In genomic region chr10:80374063-80374462, GRCm38 (mm10) we compare ENCODE assay signal across 9 mouse cellular contexts. TPM values are rescaled to one million over a fixed set of nuclear protein-coding genes. Genes with fewer than 3 reads are reported as not detected.
A peak's percentile ranks its signal among the peaks of the same experiment; 100 is the strongest.
DNase-seq lines count a peak whose midpoint lies in the region; ATAC-seq and TF ChIP-seq lines count a peak whose summit lies in the region.
"Had no signal": no experiment of that assay in that cellular context is flagged by ENCODE, and none has a peak within 500 bp of the region (broad histone marks: within the 10 kb centered on the region; RNA-seq: fewer than 3 reads in every experiment).

No protein-coding gene starts in this region.

- no peak overlapping the region for H3K4me2 ChIP-seq in intestine, embryonic 15.5 days (replicated peaks)
- no peak overlapping the region for H3K4me2 ChIP-seq in intestine, embryonic 16.5 days (ENCODE audit: low read depth, low read length)
- H3K4me2 ChIP-seq in neural tube, embryonic 15.5 days, result no peak overlapping the region
- H3K4me2 ChIP-seq: lung, embryonic 15.5 days had no signal

- peak; percentile 75 for TF ChIP-seq CTCF in ES-Bruce4 (IDR thresholded peaks at IDR 0.05; ENCODE audit: low read depth, low read length)

- no peak overlapping the region for H3K9ac ChIP-seq in intestine, embryonic 15.5 days
- no peak overlapping the region for H3K9ac ChIP-seq in intestine, embryonic 16.5 days (ENCODE audit: low read depth, low read length)
- no peak overlapping the region for H3K9ac ChIP-seq in ES-Bruce4 (ENCODE audit: low read depth, poor library complexity, severe bottlenecking)
- no peak overlapping the region for H3K9ac ChIP-seq in neural tube, embryonic 15.5 days (replicated peaks)
- H3K9ac ChIP-seq: lung, embryonic 15.5 days had no signal

- no peak overlapping the region for H3K27ac ChIP-seq in intestine, embryonic 15.5 days
- no peak overlapping the region for H3K27ac ChIP-seq in intestine, embryonic 16.5 days (ENCODE audit: low read length)
- H3K27ac ChIP-seq in ES-Bruce4 (ENCODE audit: insufficient read depth, low read length), result no peak overlapping the region
- H3K27ac ChIP-seq in neural tube, embryonic 15.5 days (replicated peaks), result no peak overlapping the region
- H3K27ac ChIP-seq: lung, embryonic 15.5 days had no signal

- no peak for TF ChIP-seq POLR2A in ES-Bruce4 (IDR thresholded peaks at IDR 0.05; ENCODE audit: insufficient read depth, low read length)

- no peaks in the 10 kb centered on the region for H3K27me3 ChIP-seq in intestine, embryonic 15.5 days (replicated peaks)
- no peaks in the 10 kb centered on the region for H3K27me3 ChIP-seq in intestine, embryonic 16.5 days (replicated peaks; ENCODE audit: control insufficient read depth, insufficient read depth, low read length)
- H3K27me3 ChIP-seq in ES-Bruce4 (ENCODE audit: control insufficient read depth, insufficient read depth, low read length, poor library complexity, severe bottlenecking), result no peaks in the 10 kb centered on the region
- no peaks in the 10 kb centered on the region for H3K27me3 ChIP-seq in neural tube, embryonic 15.5 days (replicated peaks)
- H3K27me3 ChIP-seq: lung, embryonic 15.5 days had no signal

- 0 out of 2 replicates have a peak, but pooled peaks have one; percentile 10 for TF ChIP-seq EP300 in ES-Bruce4 (IDR thresholded peaks at IDR 0.05; ENCODE audit: insufficient read depth, low read depth, low read length)

- no peak overlapping the region for H3K4me3 ChIP-seq in intestine, embryonic 15.5 days (replicated peaks)
- no peak overlapping the region for H3K4me3 ChIP-seq in intestine, embryonic 16.5 days (ENCODE audit: low read length)
- no peak overlapping the region for H3K4me3 ChIP-seq in ES-Bruce4 (ENCODE audit: low read depth, low read length)
- no peak overlapping the region for H3K4me3 ChIP-seq in neural tube, embryonic 15.5 days (replicated peaks)
- H3K4me3 ChIP-seq: lung, embryonic 15.5 days had no signal

- no peaks in the 10 kb centered on the region for H3K9me3 ChIP-seq in intestine, embryonic 15.5 days
- no peaks in the 10 kb centered on the region for H3K9me3 ChIP-seq in intestine, embryonic 16.5 days (ENCODE audit: control insufficient read depth, low read length)
- H3K9me3 ChIP-seq in ES-Bruce4 (replicated peaks; ENCODE audit: control insufficient read depth, insufficient read depth, low read length, poor library complexity, severe bottlenecking), result no peaks in the 10 kb centered on the region
- no peaks in the 10 kb centered on the region for H3K9me3 ChIP-seq in neural tube, embryonic 15.5 days (replicated peaks)
- H3K9me3 ChIP-seq: lung, embryonic 15.5 days had no signal

- DNase-seq in c-Kit-negative CD71-positive TER-119-positive erythroid progenitor cells, embryonic 14.5 days (ENCODE audit: low read depth, low spot score), result peak; percentile 52
- peak; percentile 79 for DNase-seq in gastrocnemius, adult 18-20 months (ENCODE audit: low spot score)
- DNase-seq in left cerebral cortex, postnatal 4 days, result peak; percentile 76
- peak; percentile 64 for DNase-seq in retina, embryonic 14.5 days (ENCODE audit: low spot score)

- intact Hi-C loops in left cerebral cortex, postnatal 4 days (cut with DNase I), result no loop called here

- H3K4me1 ChIP-seq in intestine, embryonic 15.5 days (replicated peaks), result peaks cover 7% of the 10 kb centered on the region; the same call in 1 of the 2 replicates
- H3K4me1 ChIP-seq in intestine, embryonic 16.5 days (ENCODE audit: control insufficient read depth, insufficient read depth, low read length), result peaks cover 4% of the 10 kb centered on the region; the same call in 1 of the 2 replicates
- H3K4me1 ChIP-seq in ES-Bruce4 (ENCODE audit: control insufficient read depth, insufficient read depth, low read length), result peaks cover 4% of the 10 kb centered on the region
- peaks cover 9% of the 10 kb centered on the region for H3K4me1 ChIP-seq in neural tube, embryonic 15.5 days

- 29% methylated on average over 6 of the region's 6 CpGs for WGBS in intestine, embryonic 15.5 days
- 18% methylated on average over 6 of the region's 6 CpGs for WGBS in intestine, embryonic 16.5 days
- WGBS in neural tube, embryonic 15.5 days, result 24% methylated on average over 6 of the region's 6 CpGs

- H3K36me3 ChIP-seq in intestine, embryonic 15.5 days, result no peaks in the 10 kb centered on the region
- H3K36me3 ChIP-seq in intestine, embryonic 16.5 days (ENCODE audit: control insufficient read depth, insufficient read depth, low read length), result no peaks in the 10 kb centered on the region
- H3K36me3 ChIP-seq in ES-Bruce4 (ENCODE audit: control insufficient read depth, insufficient read depth, low read length, poor library complexity, severe bottlenecking), result no peaks in the 10 kb centered on the region
- H3K36me3 ChIP-seq in neural tube, embryonic 15.5 days, result peaks cover 2% of the 10 kb centered on the region
- H3K36me3 ChIP-seq: lung, embryonic 15.5 days had no signal

- 0 out of 2 replicates have a peak, but pooled peaks have one; percentile 41 for ATAC-seq in intestine, embryonic 15.5 days
- ATAC-seq in intestine, embryonic 16.5 days, result no peak
- no peak for ATAC-seq in neural tube, embryonic 15.5 days (ENCODE audit: low FRiP score)

RNA-seq across cellular contexts. Expression of gene Mex3d, which starts 13.4 kb away (rescaled TPM):
- 5.5 and 6.9 TPM in 2 replicates for polyA plus RNA-seq in intestine, embryonic 15.5 days (2015; fragmentation: Nextera tagmentation; extraction: Ambion mirVana)
- 1.9 and 2.7 TPM in 2 replicates for polyA plus RNA-seq in intestine, embryonic 16.5 days (2015; fragmentation: Nextera tagmentation; extraction: Ambion mirVana)
- polyA plus RNA-seq in ES-Bruce4 (2011; ENCODE audit: insufficient read depth, insufficient read length, low read depth, missing spikeins), result 25.0 and 28.0 TPM in 2 replicates
- 1 to 10 TPM; 4.0 to 4.6 TPM for total RNA-seq in gastrocnemius, adult 18-20 months (2021)
- total RNA-seq in left cerebral cortex, postnatal 4 days (2021), result 10 to 100 TPM; 75.5 to 80.1 TPM
- polyA plus RNA-seq in neural tube, embryonic 15.5 days (2015; fragmentation: Nextera tagmentation; extraction: Ambion mirVana), result 9.1 and 14.0 TPM in 2 replicates

RNA-seq across cellular contexts. Expression of gene Plk5, which starts 17.8 kb away (rescaled TPM):
- 0.32 and 0.63 TPM in 2 replicates for polyA plus RNA-seq in intestine, embryonic 15.5 days (2015; fragmentation: Nextera tagmentation; extraction: Ambion mirVana)
- polyA plus RNA-seq in intestine, embryonic 16.5 days (2015; fragmentation: Nextera tagmentation; extraction: Ambion mirVana), result 0.39 and 0.64 TPM in 2 replicates
- 11.1 and 12.6 TPM in 2 replicates for polyA plus RNA-seq in ES-Bruce4 (2011; ENCODE audit: insufficient read depth, insufficient read length, low read depth, missing spikeins)
- under 1 TPM; 0.09 to 0.11 TPM for total RNA-seq in gastrocnemius, adult 18-20 months (2021)
- 1 to 10 TPM; 4.2 to 6.1 TPM for total RNA-seq in left cerebral cortex, postnatal 4 days (2021)
- polyA plus RNA-seq in neural tube, embryonic 15.5 days (2015; fragmentation: Nextera tagmentation; extraction: Ambion mirVana), result 3.9 and 6.1 TPM in 2 replicates

RNA-seq across cellular contexts. Expression of gene Mbd3, which starts 25.3 kb away (rescaled TPM):
- 180 and 201 TPM in 2 replicates for polyA plus RNA-seq in intestine, embryonic 15.5 days (2015; fragmentation: Nextera tagmentation; extraction: Ambion mirVana)
- polyA plus RNA-seq in intestine, embryonic 16.5 days (2015; fragmentation: Nextera tagmentation; extraction: Ambion mirVana), result 133 and 144 TPM in 2 replicates
- 81.3 and 84.8 TPM in 2 replicates for polyA plus RNA-seq in ES-Bruce4 (2011; ENCODE audit: insufficient read depth, insufficient read length, low read depth, missing spikeins)
- total RNA-seq in gastrocnemius, adult 18-20 months (2021), result 100 to 1,000 TPM; 108 to 127 TPM
- 100 to 1,000 TPM; 138 to 147 TPM for total RNA-seq in left cerebral cortex, postnatal 4 days (2021)
- polyA plus RNA-seq in neural tube, embryonic 15.5 days (2015; fragmentation: Nextera tagmentation; extraction: Ambion mirVana), result 195 and 209 TPM in 2 replicates

RNA-seq across cellular contexts. Expression of gene Adamtsl5, which starts 25.9 kb away (rescaled TPM):
- 19.3 and 20.4 TPM in 2 replicates for polyA plus RNA-seq in intestine, embryonic 15.5 days (2015; fragmentation: Nextera tagmentation; extraction: Ambion mirVana)
- 28.2 and 37.2 TPM in 2 replicates for polyA plus RNA-seq in intestine, embryonic 16.5 days (2015; fragmentation: Nextera tagmentation; extraction: Ambion mirVana)
- polyA plus RNA-seq in ES-Bruce4 (2011; ENCODE audit: insufficient read depth, insufficient read length, low read depth, missing spikeins), result 3.8 and 5.4 TPM in 2 replicates
- 10 to 100 TPM; 32.5 to 37.0 TPM for total RNA-seq in gastrocnemius, adult 18-20 months (2021)
- under 1 TPM; 0.56 to 0.72 TPM for total RNA-seq in left cerebral cortex, postnatal 4 days (2021)
- polyA plus RNA-seq in neural tube, embryonic 15.5 days (2015; fragmentation: Nextera tagmentation; extraction: Ambion mirVana), result 1.6 and 3.6 TPM in 2 replicates

RNA-seq across cellular contexts. Expression of gene Uqcr11, which starts 32.6 kb away (rescaled TPM):
- polyA plus RNA-seq in intestine, embryonic 15.5 days (2015; fragmentation: Nextera tagmentation; extraction: Ambion mirVana), result 890 and 1,161 TPM in 2 replicates
- polyA plus RNA-seq in intestine, embryonic 16.5 days (2015; fragmentation: Nextera tagmentation; extraction: Ambion mirVana), result 1,179 and 1,252 TPM in 2 replicates
- polyA plus RNA-seq in ES-Bruce4 (2011; ENCODE audit: insufficient read depth, insufficient read length, low read depth, missing spikeins), result 199 and 223 TPM in 2 replicates
- 100 to 1,000 TPM; 831 to 847 TPM for total RNA-seq in gastrocnemius, adult 18-20 months (2021)
- total RNA-seq in left cerebral cortex, postnatal 4 days (2021), result 100 to 1,000 TPM; 282 to 286 TPM
- polyA plus RNA-seq in neural tube, embryonic 15.5 days (2015; fragmentation: Nextera tagmentation; extraction: Ambion mirVana), result 731 and 790 TPM in 2 replicates
